Mouse (Mus musculus) thymus, postnatal 36 days (tissue): ENCODE results near the gene Btbd19.

ENCODE experiments used
- DNase-seq, 2 experiments: peaks; one replicate each; pipeline ENCODE4 v3.0.0; 2022; ENCODE audit warnings: mixed read lengths in 2 of 2

Btbd19 gene

DNA sequence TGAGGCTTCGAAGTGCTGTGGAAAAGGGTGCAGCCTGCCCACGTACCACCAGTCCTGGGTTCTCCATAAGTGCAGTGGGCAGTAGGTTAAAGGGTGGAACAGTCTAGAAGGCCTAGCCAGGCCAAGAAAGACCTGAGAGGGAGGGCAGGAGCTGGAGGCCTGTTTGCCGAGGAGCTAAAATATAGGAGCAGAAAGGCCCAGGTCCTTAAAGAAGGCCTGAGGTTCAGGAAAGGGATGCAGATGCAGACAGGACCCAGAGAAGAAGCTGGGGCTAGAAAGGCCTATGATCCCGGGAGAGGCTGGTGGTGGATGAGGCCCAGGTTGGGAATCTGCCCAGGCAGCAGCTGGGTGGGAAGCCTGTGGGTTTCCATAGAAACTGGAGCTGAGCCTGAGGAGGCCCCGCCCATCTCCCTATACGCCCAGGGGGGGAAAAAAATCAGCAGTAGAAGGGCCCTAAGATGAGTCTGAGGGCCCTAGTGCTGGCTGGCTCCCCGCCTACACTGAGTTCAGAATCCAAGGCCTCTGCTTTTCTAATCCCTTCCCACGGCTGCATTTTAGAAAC is at the start of gene Btbd19:
Gene Btbd19 (minus strand): TSS at position 378 of the 562 bp plus-strand sequence.
- peak in 1 of 2 experiments; percentile 35 for DNase-seq

DNA sequence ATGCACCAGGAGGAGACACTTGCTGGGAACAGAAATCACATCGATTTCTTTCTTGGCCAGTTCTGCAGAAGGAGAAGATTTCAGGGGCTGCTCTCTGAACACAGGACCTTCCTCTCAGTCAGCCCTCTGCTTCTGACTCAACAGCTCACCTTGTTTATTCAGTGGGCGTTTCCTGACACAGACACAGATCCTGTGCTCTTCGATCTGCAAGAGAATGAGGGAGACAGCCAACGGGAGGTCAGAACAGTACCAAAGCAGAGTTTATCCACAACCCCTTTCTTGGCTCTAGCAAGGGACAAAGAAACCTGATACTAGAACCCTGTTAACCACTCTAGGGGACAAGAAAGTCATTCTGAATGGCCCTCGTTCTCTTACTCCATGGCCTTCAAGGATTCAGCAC is 44.4 kb upstream of the Btbd19 start:
- DNase-seq, result no peak

DNA sequence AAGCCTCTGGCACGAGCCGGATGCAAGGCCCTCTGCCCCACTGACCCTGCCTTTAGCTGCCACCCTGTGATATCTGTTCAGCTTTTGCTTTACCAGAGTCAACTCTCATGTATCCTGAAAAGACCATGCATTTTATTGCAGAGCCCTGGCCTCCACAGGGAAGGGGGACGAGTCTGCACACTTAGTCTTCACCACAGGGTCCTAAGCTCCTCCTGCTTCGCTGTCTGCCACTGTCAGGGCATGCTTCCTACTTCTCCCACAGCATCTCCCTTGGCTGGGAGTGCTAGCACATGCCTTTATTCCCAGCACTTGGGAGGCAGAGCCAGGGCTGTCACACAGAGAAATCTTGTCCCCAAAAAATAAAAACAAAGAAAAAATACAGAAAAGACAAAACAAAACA is 35.7 kb upstream of the Btbd19 start:
- DNase-seq, result no peak

DNA sequence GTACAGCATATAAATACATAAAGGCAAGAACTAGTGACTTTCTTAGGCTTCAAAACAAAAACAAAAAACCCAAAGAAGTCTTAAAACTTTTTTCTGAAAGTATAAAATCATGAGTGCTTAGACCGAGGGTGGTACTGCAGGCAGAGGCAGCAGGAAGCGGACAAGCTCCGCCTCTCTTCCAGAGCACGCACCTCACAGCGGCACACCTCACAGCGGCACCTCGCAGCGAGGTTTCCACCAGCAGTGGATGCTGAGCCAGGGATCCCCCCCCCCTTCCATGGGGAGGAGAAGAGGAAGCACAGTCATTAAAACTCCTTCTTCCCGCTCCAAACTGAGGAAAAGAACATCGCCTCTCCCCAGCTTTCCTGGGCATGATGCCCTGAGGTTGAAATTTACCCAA is 34.1 kb upstream of the Btbd19 start:
- no peak for DNase-seq

DNA sequence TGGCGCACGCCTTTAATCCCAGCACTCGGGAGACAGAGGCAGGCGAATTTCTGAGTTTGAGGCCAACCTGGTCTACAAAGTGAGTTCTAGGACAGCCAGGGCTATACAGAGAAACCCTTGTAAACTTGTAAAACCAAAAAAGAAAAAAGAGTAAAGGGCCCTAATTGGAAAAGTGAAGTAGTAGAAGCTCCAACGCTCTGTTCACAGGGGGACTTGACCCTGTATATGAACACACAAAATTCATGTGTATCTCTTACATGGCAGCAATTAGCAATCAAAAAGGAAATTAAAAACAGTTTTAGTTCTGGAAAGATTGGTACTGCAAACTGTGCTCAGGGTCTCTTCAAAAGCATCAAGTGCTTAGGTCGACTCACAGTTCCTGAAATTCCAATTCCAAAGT is 30.8 kb upstream of the Btbd19 start:
- DNase-seq, result no peak

DNA sequence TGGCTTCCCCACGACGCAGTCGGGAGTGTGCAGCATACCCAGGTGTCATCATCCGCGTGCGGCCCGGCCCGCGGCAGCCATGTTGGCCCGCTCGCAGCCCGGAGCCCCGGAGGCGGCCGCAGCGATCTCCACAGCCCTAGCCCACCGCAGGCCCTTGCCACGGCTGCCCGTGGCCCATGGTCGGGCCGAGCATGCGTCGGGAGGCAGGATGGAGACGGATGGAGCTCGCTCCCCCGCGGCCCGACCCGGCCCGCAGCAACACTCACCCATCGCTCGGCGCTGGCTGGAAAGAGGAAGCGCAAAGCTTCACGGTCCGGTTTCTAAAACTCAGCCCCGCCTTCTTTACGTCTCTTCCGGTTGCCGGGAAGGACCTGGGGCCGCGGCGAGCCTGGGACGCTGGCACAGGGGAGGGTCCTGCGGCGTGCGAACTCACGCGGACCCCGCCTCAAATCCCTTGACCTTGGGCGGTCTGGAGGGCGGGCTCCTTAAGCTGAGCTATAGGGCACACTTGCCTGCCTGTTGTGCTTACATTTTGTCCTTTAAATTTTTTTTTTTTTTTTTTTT is 30.3 kb upstream of the Btbd19 start, which contains the start of gene Rps8:
Gene Rps8 (minus strand): TSS at position 452 of the 564 bp plus-strand sequence.
- DNase-seq, result peak; percentile 79 to 85

DNA sequence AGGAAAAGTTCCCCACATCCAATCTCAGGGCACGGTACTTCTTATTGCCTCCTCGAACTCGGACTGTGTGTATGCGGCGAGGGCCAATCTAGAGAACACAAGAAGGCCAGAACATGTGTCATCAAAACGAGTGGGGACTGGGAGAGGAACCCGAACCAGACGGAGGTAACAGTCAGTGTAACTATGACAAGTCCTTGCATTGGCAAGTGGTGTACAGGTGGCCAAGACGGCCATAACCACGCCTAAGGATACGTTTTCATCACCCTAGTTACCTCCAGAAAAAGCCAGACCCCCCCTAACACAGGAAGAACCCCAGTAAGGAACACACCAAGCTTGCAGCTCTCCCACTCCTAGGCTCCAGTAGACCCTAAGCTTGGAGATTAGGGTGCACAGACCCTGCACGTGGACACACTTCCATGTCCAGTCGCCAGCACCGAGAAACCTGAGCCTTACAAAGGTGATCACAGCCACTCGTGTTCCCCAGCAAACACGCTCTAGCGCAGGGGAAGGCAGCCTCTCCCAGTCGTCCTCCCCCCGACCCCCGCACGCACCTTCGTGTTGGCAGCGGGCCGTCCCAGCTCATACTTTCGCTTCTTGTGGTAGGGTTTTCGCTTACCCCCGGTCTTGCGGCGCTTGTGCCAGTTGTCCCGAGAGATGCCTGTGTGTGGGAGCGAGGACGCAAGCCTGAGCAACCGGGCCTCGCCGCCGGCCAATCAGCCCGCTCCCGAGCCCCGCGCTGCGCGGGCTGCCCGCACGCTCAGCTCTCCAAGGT is 29.7 kb upstream of the Btbd19 start:
- DNase-seq, result peak in 1 of 2 experiments; percentile 16

DNA sequence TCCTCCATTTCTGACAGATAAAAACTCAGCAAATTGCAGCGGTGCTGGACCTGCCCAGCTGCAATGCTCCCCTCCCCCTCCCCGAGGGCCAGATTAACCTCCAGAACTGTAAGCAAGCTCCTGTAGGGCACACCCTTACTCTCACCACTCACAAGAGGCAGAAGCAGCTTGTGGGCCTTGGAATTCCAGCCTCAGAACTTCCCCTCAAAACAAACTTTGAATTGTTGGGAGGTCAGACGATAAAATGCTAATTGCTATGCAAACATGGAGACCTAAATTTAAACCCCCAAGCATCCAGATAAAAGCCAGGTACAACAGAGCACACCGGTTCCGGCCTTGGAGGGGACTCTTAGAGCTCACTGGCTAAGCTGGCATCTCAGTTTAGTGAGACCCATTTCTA is 27.2 kb upstream of the Btbd19 start:
- no peak for DNase-seq

DNA sequence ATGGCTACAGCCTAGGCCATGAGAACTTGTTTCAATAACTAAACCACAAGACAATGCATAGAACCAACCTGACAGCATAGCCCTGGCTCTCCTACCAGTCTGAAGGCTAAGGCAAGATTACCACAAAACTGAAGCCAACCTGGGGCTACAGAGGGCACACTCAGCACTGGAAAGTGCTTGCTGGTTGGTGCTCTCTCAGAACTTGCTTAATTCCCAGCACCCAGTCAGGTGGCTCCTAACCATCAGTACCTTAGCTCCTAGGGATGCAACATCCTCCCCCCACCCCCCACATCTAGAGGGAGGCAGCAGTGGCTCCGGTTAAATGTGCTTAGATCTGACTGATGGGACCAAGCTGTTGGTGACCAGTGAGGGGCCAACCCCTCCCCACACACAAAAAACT is 25.9 kb upstream of the Btbd19 start:
- DNase-seq, result no peak

DNA sequence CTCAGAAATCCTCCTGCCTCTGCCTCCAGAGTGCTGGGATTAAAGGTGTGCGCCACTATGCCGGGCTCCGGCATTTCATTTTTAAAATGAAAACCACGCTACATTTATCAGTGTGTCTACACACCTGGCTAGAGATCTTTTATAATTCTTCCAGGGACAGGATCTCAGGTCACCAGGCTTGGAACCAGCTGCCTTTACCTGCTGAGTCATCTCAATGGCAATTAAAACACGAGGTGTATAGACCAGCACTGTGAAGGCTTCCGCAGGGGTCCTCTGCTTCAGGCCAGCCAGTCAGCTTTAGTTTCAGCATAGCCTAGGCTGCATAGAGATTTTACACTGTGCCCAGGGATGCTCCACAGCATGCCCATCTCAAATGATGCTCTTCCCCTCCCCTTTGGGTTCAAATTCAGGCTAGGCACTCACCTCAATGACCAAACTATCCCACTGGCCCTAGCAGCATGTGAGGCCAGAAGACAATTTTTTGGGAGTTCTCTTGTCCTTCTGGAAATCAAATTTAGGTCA is 24.7 kb upstream of the Btbd19 start:
- no peak for DNase-seq

DNA sequence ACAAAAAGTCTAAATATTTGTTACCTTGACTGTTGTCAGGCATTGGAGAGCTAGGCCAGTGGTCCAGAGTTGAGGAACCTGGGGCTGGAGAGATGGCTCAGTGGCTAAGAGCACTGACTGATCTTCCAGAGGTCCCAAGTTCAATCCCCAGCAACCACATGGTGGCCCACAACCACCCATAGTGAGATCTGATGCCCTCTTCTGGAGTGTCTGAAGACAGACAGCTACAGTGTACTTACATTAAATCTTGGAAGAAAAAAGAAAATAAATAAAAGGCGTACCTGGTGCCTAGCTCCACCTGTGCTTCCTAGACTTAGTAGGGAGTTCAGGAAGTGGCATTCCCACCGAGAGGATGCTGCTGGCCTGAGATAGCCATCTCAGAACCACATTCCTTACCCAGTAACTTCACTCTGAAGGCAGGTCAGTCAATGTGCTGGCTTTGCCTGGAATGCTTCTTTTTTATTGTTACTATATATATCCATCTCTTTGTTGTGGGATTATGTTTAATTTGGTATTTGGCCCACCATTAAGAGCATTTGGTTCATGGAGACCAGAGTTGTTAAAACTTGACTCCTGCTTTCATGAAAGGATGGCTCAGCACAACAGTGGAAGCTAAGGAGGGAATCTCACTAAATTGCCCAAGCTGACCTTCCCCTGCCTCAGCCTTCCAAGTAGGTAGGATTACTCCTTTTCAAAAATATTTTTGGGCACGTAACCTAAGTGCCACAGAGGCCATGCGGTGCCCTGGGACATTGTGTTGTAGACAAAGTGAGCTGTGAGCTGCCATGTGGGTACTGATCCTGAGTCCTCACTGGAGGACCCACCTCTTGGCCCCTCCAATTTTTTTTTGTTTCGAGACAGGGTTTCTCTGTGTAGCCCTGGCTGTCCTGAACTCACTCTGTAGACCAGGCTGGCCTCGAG is 24.0 kb upstream of the Btbd19 start:
- DNase-seq, result no peak

DNA sequence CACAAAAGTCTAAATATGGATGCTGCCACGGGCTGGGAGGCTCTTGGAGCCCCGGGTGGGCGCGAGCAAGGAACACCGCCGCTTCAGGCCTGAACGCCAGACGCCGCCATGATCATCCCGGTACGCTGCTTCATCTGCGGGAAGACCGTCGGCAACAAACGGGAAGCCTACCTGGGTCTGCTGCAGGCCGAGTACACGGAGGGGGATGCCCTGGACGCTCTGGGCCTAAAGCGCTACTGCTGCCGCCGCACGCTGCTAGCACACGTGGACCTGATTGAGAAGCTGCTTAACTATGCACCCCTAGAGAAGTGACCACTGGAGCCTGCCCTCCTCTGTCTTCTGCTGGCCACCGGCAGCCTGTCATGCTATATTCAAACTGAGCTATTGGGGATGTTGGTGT is 23.3 kb upstream of the Btbd19 start:
- DNase-seq, result no peak

DNA sequence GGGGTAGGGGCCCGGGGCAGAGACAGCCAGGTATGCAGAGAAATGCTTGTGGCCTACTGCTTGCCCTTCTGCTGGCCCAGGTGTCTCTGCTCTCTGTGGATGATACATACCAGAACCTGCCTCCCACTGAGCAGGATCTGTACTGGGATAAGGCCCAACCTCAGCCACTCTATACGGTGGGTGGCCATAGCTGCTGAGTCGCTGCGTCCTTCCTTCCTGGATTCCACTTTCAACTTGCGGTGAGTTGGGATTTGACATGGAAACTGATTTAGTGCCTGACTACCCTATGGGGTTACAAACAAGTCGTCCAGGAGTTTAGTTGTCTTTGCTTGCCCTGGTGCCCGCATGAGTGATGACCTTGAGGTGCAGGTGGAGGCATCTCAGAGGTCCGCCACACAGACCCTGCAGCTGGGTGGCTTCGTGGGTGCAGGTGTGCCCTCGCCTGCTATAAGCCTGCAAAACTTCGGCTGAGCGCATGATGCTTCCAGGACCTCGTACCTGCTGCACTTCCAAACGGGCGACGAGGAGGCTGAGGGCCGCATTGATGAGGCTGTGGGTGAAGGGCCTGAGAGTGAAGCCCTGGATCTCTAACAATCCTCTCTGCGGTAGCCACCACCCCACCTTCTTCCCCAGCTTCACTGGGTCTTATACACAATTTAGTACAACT is 22.7 kb upstream of the Btbd19 start:
- DNase-seq, result no peak

DNA sequence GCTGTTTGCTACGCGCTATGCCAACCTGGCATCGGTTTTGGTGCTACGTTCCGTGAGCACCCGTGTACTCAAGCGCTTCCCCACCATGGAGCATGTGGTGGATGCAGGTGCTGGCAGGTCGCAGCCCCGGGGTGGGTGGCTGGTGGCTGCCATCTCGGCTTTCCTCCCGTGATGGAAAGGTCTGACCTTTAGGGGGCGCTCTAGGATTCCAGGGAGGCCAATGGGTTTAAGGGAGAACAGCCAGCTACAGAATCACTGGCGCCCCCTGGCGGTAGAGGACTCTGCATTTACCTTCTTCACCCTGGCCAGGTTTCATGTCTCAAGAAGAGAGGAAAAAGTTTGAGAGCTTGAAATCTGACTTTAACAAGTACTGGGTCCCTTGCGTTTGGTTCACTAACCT is 20.7 kb upstream of the Btbd19 start:
- DNase-seq, result peak; percentile 84 to 86

DNA sequence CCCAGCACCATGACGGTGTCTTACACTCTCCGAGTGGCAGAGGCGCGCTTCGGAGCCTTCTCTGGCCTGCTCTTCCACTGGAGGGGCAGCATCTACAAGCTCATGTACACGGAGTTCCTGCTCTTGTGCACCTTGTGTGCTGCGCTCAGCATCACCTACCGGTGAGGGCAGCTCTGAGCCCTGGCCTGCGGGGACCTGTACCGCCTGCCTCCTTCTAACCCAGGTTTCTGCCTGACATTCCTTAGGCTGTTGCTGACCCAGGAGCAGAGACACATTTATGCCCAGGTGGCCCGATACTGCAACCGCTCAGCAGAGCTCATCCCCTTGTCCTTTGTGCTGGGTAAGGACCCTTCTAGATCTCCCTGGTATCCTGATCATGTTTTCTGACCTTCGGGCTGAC is 19.7 kb upstream of the Btbd19 start:
- no peak for DNase-seq

DNA sequence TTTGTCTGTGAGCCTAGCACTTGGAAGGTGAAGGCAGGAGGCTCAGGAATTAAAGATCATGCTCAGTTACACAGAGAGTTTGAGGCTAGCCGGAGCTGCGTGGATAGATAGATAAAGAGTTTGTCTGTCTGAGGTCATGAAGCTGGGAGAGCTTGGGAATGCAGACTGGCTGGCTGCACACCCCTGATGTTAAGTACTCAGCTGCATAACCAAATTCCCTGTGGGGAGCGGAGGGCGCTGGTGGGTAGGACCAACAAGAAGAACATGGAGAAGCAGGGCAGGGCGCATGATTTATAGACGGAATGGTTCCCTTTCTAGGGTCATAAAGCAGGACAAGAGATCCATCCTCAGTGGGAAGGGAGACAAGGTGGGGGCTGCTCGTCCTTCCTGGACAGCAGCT is 17.5 kb upstream of the Btbd19 start:
- DNase-seq, result no peak

DNA sequence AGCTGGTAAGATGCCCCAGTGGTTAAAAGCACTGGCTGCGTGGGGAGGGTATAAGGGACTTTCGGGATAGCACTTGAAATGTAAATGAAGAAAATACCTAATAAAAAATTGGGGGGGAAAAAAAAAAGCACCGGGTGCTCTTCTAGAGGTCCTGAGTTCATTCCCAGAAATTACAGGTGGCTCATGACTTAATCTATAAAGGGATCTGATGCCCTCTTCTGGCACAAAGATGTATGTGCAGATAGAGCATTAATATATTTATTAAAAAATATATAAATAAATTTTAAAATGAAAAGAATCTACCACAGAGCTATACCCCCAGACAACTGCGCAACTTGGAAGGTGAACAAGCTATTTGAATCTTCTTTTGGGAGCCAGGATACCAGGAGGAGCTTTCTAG is 15.1 kb upstream of the Btbd19 start:
- DNase-seq, result no peak

DNA sequence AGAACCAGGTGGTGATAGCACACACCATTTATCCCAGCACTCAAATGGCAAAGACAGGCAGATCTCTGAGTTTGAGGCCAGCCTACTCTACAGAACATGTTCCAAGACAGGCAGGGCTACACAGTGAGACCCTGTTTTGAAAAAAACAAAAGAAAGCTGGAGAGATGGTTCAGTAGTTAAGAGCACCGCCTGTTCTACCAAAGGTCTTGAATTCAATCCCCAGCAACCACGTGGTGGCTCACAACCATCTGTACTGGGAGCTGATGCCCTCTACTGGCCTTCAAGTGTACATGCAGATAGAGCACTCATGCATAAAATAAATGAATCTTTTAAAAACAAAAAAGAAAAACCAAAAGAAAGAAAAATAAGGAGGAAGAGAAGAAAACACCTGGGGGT is 13.7 kb upstream of the Btbd19 start:
- DNase-seq, result peak; percentile 34 to 44

DNA sequence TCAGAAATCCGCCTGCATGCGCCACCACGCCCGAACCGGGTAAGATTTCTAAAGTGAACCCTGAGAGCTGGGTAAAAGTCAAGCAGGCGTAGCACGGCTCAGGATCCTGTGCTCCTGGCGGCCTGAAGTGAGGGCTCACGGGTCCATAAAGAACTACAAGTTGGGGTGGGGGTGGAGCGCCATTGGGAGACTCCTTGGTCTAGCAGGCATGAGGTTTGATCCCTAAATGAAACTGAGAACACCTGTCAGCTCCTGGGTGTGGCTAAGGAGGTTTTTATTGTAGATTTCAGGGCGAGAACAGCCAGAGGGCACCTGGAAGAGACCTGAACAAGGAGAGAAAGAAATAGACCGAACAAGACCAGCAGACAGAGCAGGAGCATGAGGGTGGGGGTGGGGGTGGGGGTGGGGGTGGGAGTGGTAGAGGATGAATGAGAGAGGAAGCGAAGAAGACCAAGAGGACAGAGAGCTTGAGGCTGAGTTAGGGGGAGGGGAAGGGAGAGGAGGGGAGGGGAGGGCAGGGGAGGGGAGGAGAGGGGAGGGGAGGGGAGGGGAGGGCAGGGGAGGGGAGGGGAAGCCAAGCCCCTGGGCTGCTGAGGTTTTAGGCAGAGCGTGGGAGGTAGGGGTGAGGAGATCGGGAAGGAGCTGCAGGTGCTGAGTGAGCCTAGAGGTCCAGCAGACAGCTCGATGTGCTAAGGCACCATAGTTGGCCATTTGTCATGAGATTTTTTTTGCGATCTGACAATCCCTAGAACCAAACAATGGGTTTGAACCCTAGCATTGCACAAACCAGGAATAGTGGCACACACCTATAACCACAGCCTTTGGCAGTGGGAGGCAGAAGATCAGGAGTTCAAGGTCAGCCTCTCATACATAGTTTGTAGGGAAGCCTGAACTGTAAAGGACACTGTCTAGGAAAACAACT is 13.0 kb upstream of the Btbd19 start:
- no peak for DNase-seq

DNA sequence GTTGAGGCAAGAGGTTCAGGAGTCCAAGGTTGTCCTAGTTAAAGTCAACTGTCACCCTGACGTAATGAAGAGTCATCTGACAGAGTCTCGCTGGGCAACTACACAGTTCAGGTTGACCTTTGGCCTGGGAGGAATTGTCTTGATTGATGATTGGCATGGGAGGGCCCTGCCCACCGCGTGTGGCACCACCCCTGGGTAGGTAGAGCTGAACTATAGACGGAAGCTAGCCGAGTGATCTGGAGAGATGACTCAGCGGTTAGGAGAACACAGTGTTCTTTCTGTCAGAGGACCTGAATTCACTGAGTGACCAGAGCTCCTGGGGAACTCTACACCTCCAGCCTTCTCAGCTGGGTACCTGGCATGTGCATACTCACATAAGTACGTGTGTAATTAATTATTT is 10.5 kb upstream of the Btbd19 start:
- DNase-seq, result no peak

DNA sequence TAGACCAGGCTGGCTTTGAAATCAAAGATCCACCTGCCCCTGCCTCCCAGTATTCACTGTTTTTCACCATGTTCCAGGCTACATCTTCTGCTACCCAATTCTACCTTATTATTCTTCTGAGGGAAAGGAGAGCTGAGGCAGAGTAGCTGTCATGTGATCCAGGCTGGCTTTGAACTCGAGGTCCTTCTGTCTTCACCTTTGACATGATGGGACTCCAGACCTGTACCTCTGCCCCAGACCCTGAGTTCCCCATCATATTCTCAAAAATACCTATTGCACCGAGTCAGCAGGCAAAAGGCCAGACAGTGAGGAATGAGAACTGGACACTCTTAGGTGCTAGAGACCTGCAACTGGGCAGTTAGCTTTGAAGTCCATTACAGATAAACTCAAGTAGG is 9.1 kb upstream of the Btbd19 start:
- DNase-seq, result no peak
